Mouse (Mus musculus) olfactory bulb, adult 2 months (tissue): ENCODE measurements around the gene Adcy9.

Experiments
- CTCF ChIP-seq: fragments of 200-500 bp; IDR thresholded peaks from 2 replicates; pipeline ENCODE4 v1.5.1; 2012; ENCODE audit warnings: low read depth, mild to moderate bottlenecking, low read length, moderate library complexity; ENCODE audit not compliant: insufficient read depth
- POLR2A ChIP-seq: fragments of 200-500 bp; IDR thresholded peaks from 2 replicates; pipeline ENCODE4 v1.6.1; 2012; ENCODE audit warnings: mild to moderate bottlenecking, low read depth, low read length, moderate library complexity; ENCODE audit not compliant: insufficient read depth

DNA sequence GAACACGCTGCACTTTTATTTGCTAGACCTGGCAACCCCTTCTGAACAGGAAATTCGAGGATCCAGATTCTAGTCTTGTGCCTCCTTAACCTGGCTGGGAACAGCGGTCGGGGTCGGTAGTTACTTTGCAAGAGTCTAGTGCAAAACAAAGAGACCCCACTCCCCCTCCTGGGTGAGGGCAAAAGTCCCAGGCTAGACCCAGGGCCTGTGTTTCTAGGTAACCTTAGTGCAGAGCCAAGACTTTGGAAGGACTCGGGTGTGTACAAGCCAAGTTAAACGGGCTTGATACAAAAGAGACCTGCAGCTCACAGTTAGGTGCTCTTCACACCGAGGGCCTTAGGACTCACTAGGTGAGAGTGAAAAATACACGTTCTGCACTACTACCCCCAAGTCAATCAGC lies 152.8 kb downstream of the Adcy9 start:
- TF ChIP-seq CTCF: no peak
- TF ChIP-seq POLR2A: no peak
